Mouse (Mus musculus): ENCODE data around the gene Fxyd5. TPM values are rescaled to one million over a fixed set of nuclear protein-coding genes. Genes with fewer than 3 reads are reported as not detected.

Gene Fxyd5
- total RNA-seq (2021) (10 to 100 TPM; 30.5 to 31.1 TPM), polyA plus RNA-seq (2012; rRNA removed) (45.0 and 55.2 TPM in 2 replicates)
- long read RNA-seq, partial matches to known transcripts: 0 of 9 reads
- long read RNA-seq, other reads (novel, unspliced or antisense): 2 of 9 reads

DNA sequence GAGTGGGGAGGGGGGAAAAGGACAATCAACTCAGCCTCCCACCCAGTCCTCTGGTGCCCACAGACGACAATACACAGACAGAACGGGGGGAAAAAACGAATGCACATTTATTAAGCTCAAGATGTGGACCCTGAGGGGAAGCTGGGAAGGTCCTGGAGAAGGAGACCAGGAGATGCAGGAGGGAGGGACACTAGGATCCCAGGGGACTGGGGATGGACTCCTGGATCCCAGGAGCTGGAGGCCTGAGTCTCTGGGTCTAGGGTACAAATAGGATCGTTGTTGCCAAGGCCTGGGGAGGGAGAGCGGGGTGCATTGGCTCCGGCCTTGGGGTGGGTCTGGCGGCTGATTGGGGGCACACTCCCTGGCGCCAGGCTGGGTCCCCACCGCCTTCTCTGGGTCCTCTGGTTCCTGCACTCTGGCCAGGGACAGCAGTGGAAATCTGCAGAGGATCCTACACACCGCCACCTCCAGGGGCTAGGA, at the start of gene Fxyd5:
TSS of gene Fxyd5 (minus strand) at position 51 of the 480 bp plus-strand sequence.
- Histone ChIP-seq H3K9ac (ENCODE audit: low read depth, low read length) (peak within 1 kb of the TSS; percentile 54), H3K27me3 (ENCODE audit: control insufficient read depth, insufficient read depth, low read length) (no peaks in the 10 kb centered on the region), H3K36me3 (ENCODE audit: control insufficient read depth, insufficient read depth, low read length) (no peaks in the 10 kb centered on the region), H3K4me1 (ENCODE audit: control insufficient read depth, insufficient read depth, low read length) (peaks cover 2% of the 10 kb centered on the region), H3K4me3 (peak within 1 kb of the TSS; percentile 67), H3K27ac (peak within 1 kb of the TSS; percentile 82), H3K79me2 (replicated peaks; ENCODE audit: control insufficient read depth, insufficient read depth, low read length) (no peaks in the 10 kb centered on the region)
- TF ChIP-seq CTCF (IDR thresholded peaks at IDR 0.05) (no peak), POLR2A (IDR thresholded peaks at IDR 0.05; ENCODE audit: insufficient read depth, low read depth, low read length) (no peak), EP300 (IDR thresholded peaks at IDR 0.05; ENCODE audit: insufficient read depth, low read depth, low read length) (no peak)
- 56% methylated on average over 10 of the region's 10 CpGs for WGBS
- intact Hi-C loops (cut with DNase I): loop anchor here (5.0 kb wide), 1 partner anchor 85 kb away; the partner anchor contains the start of gene Usf2
- DNase-seq: no peak

DNA sequence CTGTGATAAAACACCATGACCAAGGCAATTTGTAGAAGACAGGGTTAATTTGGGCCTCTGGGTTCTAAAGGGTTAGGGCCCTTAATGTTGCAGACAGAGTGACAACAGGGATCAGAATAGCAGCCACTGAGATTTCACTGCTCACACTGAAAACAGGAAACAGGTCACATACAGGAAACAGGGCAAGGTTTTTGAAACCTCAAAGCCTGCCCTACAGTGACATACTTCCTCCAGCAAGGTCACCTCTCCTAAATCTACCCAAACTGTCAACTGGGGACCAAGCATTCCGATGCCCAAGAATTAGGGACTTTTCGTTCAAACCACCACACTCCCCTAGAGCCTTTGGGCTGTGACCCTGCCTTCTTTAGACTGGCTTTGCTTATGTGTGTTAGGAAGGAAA, 47.4 kb upstream of the Fxyd5 start:
- Histone ChIP-seq H3K9ac (ENCODE audit: low read depth, low read length) (no peak overlapping the region), H3K27me3 (ENCODE audit: control insufficient read depth, insufficient read depth, low read length) (no peaks in the 10 kb centered on the region), H3K36me3 (ENCODE audit: control insufficient read depth, insufficient read depth, low read length) (no peaks in the 10 kb centered on the region), H3K4me1 (ENCODE audit: control insufficient read depth, insufficient read depth, low read length) (peaks cover 7% of the 10 kb centered on the region), H3K27ac (peak overlapping the region; percentile 12; the same call in 1 of the 2 replicates), H3K79me2 (replicated peaks; ENCODE audit: control insufficient read depth, insufficient read depth, low read length) (no peaks in the 10 kb centered on the region), H3K4me3 (no peak overlapping the region)
- TF ChIP-seq POLR2A (IDR thresholded peaks at IDR 0.05; ENCODE audit: insufficient read depth, low read depth, low read length) (no peak), CTCF (IDR thresholded peaks at IDR 0.05) (no peak), EP300 (IDR thresholded peaks at IDR 0.05; ENCODE audit: insufficient read depth, low read depth, low read length) (no peak)
- 74% methylated on average over 2 of the region's 2 CpGs for WGBS
- no peak for DNase-seq
- intact Hi-C loops (cut with DNase I): no loop called here

- Histone ChIP-seq H3K9ac (ENCODE audit: low read depth, low read length) (no peak overlapping the region), H3K79me2 (replicated peaks; ENCODE audit: control insufficient read depth, insufficient read depth, low read length) (no peaks in the 10 kb centered on the region), H3K4me3 (no peak overlapping the region), H3K36me3 (ENCODE audit: control insufficient read depth, insufficient read depth, low read length) (no peaks in the 10 kb centered on the region), H3K4me1 (ENCODE audit: control insufficient read depth, insufficient read depth, low read length) (peaks cover 13% of the 10 kb centered on the region), H3K27me3 (ENCODE audit: control insufficient read depth, insufficient read depth, low read length) (no peaks in the 10 kb centered on the region), H3K27ac (peak overlapping the region; percentile 52)
- WGBS: 47% methylated on average over 3 of the region's 3 CpGs
- intact Hi-C loops (cut with DNase I): no loop called here
- TF ChIP-seq CTCF (IDR thresholded peaks at IDR 0.05): no peak
- no peak for TF ChIP-seq POLR2A (IDR thresholded peaks at IDR 0.05; ENCODE audit: insufficient read depth, low read depth, low read length)
- TF ChIP-seq EP300 (IDR thresholded peaks at IDR 0.05; ENCODE audit: insufficient read depth, low read depth, low read length): no peak
- no peak for DNase-seq
Measured at GRCm38 (mm10) chr7:31088206-31088605, 45.9 kb upstream of the Fxyd5 start.

GRCm38 (mm10) chr7:31087262-31087661, 45.0 kb upstream of the Fxyd5 start:
- 45% methylated on average over 2 of the region's 2 CpGs for WGBS
- intact Hi-C loops (cut with DNase I): no loop called here
- H3K27ac ChIP-seq: peak overlapping the region; percentile 31
- H3K4me3 ChIP-seq: no peak overlapping the region
- no peaks in the 10 kb centered on the region for H3K27me3 ChIP-seq (ENCODE audit: control insufficient read depth, insufficient read depth, low read length)
- no peak for TF ChIP-seq EP300 (IDR thresholded peaks at IDR 0.05; ENCODE audit: insufficient read depth, low read depth, low read length)
- no peak for TF ChIP-seq POLR2A (IDR thresholded peaks at IDR 0.05; ENCODE audit: insufficient read depth, low read depth, low read length)
- no peak for TF ChIP-seq CTCF (IDR thresholded peaks at IDR 0.05)
- no peak overlapping the region for H3K9ac ChIP-seq (ENCODE audit: low read depth, low read length)
- peaks cover 18% of the 10 kb centered on the region for H3K4me1 ChIP-seq (ENCODE audit: control insufficient read depth, insufficient read depth, low read length)
- no peak for DNase-seq
- H3K79me2 ChIP-seq (replicated peaks; ENCODE audit: control insufficient read depth, insufficient read depth, low read length): no peaks in the 10 kb centered on the region
- no peaks in the 10 kb centered on the region for H3K36me3 ChIP-seq (ENCODE audit: control insufficient read depth, insufficient read depth, low read length)

DNA sequence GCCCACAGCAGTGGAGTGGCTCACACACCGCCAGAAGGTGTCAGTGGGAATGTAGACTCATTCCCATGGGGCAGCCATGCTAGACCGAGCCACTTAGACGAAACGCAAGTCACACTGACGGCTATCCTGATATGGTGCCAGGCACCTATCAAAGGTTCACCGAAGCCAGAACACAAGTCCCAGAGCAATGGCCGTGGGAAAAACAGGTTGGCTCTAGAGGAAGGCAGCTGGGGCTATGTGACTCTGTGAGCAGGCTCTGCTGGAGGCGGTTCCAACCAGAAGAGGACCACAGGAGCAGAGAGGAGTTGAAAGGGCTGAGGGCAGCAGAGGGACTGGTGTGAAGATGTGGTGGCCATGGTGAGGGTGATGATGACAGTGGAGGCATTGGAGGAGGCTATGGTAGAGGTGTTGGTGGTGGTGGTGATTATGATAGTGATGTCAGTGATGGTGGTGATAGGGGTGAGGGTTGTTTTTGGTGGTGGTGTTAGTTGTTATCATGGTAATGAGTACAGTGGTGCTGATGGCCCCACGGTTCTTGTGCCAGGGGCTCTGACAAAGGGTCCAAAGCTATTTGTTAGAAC, 44.0 kb upstream of the Fxyd5 start:
- intact Hi-C loops (cut with DNase I): no loop called here
- H3K9ac ChIP-seq (ENCODE audit: low read depth, low read length): no peak overlapping the region
- peaks cover 18% of the 10 kb centered on the region for H3K4me1 ChIP-seq (ENCODE audit: control insufficient read depth, insufficient read depth, low read length)
- peak overlapping the region; percentile 87 for H3K27ac ChIP-seq
- 78% methylated on average over 9 of the region's 9 CpGs for WGBS
- no peak for DNase-seq
- no peak overlapping the region for H3K4me3 ChIP-seq
- no peaks in the 10 kb centered on the region for H3K36me3 ChIP-seq (ENCODE audit: control insufficient read depth, insufficient read depth, low read length)
- no peak for TF ChIP-seq EP300 (IDR thresholded peaks at IDR 0.05; ENCODE audit: insufficient read depth, low read depth, low read length)
- TF ChIP-seq POLR2A (IDR thresholded peaks at IDR 0.05; ENCODE audit: insufficient read depth, low read depth, low read length): no peak
- TF ChIP-seq CTCF (IDR thresholded peaks at IDR 0.05): no peak
- H3K79me2 ChIP-seq (replicated peaks; ENCODE audit: control insufficient read depth, insufficient read depth, low read length): no peaks in the 10 kb centered on the region
- H3K27me3 ChIP-seq (ENCODE audit: control insufficient read depth, insufficient read depth, low read length): no peaks in the 10 kb centered on the region

GRCm38 (mm10) chr7:31085171-31085570, 42.9 kb upstream of the Fxyd5 start:
- peak overlapping the region; percentile 87 for H3K27ac ChIP-seq
- intact Hi-C loops (cut with DNase I): no loop called here
- TF ChIP-seq CTCF (IDR thresholded peaks at IDR 0.05) (no peak), POLR2A (IDR thresholded peaks at IDR 0.05; ENCODE audit: insufficient read depth, low read depth, low read length) (peak; percentile 34; the same call in 1 of the 2 replicates), EP300 (IDR thresholded peaks at IDR 0.05; ENCODE audit: insufficient read depth, low read depth, low read length) (peak; percentile 34; the same call in 1 of the 2 replicates)

More at GRCm38 (mm10) chr7:31085171-31085570, 42.9 kb upstream of the Fxyd5 start:
- H3K4me1 ChIP-seq (ENCODE audit: control insufficient read depth, insufficient read depth, low read length): peaks cover 18% of the 10 kb centered on the region
- DNase-seq: peak; percentile 71 to 77
- no peaks in the 10 kb centered on the region for H3K36me3 ChIP-seq (ENCODE audit: control insufficient read depth, insufficient read depth, low read length)
- WGBS: 2% methylated on average over 3 of the region's 3 CpGs
- H3K9ac ChIP-seq (ENCODE audit: low read depth, low read length): no peak overlapping the region
- no peaks in the 10 kb centered on the region for H3K27me3 ChIP-seq (ENCODE audit: control insufficient read depth, insufficient read depth, low read length)
- no peaks in the 10 kb centered on the region for H3K79me2 ChIP-seq (replicated peaks; ENCODE audit: control insufficient read depth, insufficient read depth, low read length)
- no peak overlapping the region for H3K4me3 ChIP-seq

Measured in heart, adult 2 months (tissue).